Mouse (Mus musculus) bone marrow macrophage, adult 2 months (primary cell): Measurements from ENCODE around the gene Scg3.

Source experiments
- CTCF ChIP-seq: IDR thresholded peaks from 2 replicates; pipeline ENCODE4 v1.5.1; 2012; ENCODE audit warnings: low read depth, mild to moderate bottlenecking, low read length, moderate library complexity
- POLR2A ChIP-seq: IDR thresholded peaks from 2 replicates; pipeline ENCODE4 v1.6.1; 2012; ENCODE audit warnings: mild to moderate bottlenecking, low read depth, low read length, borderline replicate concordance

DNA sequence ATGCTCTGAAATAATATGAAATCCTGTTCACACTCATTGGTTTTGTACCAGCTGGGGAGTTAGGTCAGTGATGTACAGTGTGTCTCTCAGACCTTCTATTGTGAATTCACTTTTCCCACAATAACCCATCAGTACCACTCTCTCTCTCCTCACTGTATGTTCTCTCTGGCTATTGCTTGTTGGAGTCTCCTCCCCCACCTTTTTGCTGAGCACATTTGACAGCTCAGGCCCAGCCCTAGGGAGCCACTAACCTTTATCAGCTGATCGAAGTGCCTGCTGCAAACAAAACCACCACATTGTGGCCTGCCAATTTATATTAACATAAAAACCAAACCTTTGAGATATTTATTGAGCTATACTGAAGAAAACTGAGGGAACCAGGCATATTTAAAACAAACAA, 74.4 kb downstream of the Scg3 start:
- no peak for TF ChIP-seq POLR2A
- TF ChIP-seq CTCF = no peak
